Mouse (Mus musculus) embryo, embryonic 10.5 days (tissue): Measurements from ENCODE around the gene Gm26965.
"Not testable (repeated sequence)": the region's sequence is repeated elsewhere in the genome, so short reads cannot be mapped to it uniquely, and the experiment has no call there.

Source experiments
- DNase-seq: peaks from one replicate; pipeline ENCODE4 v3.0.0-alpha.2; 2015; ENCODE audit warnings: low spot score

Gm26965 gene

GRCm38 (mm10) chr13:67525753-67526410 lies at the start of gene Gm26965, which contains the start of gene Zfp87:
Gene Gm26965, minus strand, starts transcription at chr13:67526151.
Gene Zfp87, minus strand, starts transcription at chr13:67526177.
- peak; percentile 97 for DNase-seq

- DNase-seq: no peak
Measured at GRCm38 (mm10) chr13:67572591-67573189, 46.7 kb upstream of the Gm26965 start.

- DNase-seq: no peak
Measured at GRCm38 (mm10) chr13:67553730-67554129, 27.8 kb upstream of the Gm26965 start, which contains the start of gene Zfp748. Gene Zfp748, minus strand, starts transcription at chr13:67553830.

- DNase-seq: peak; percentile 95
Measured at GRCm38 (mm10) chr13:67552505-67553346, 26.8 kb upstream of the Gm26965 start.

- DNase-seq: no peak
Measured at GRCm38 (mm10) chr13:67545941-67546340, 20.0 kb upstream of the Gm26965 start.

- no peak for DNase-seq
Measured at GRCm38 (mm10) chr13:67527049-67527730, 1.2 kb upstream of the Gm26965 start.

- no peak for DNase-seq
Measured at GRCm38 (mm10) chr13:67500908-67501307, 25.0 kb downstream of the Gm26965 start.

- DNase-seq: peak; percentile 95
Measured at GRCm38 (mm10) chr13:67500084-67500719, 25.7 kb downstream of the Gm26965 start, which contains the start of gene Zfp58. Gene Zfp58, minus strand, starts transcription at chr13:67500555.

GRCm38 (mm10) chr13:67495631-67496030 lies 30.3 kb downstream of the Gm26965 start:
- DNase-seq: no peak

GRCm38 (mm10) chr13:67484424-67484811 lies 41.5 kb downstream of the Gm26965 start:
- DNase-seq: no peak

GRCm38 (mm10) chr13:67483625-67484423 lies 42.1 kb downstream of the Gm26965 start, which contains the start of gene Zfp874b:
Gene Zfp874b, minus strand, starts transcription at chr13:67484258.
- peak; percentile 94 for DNase-seq

GRCm38 (mm10) chr13:67481528-67481927 lies 44.4 kb downstream of the Gm26965 start:
- DNase-seq: no peak

GRCm38 (mm10) chr13:67469274-67469673 lies 56.7 kb downstream of the Gm26965 start:
- no peak for DNase-seq

GRCm38 (mm10) chr13:67463506-67464185 lies 62.3 kb downstream of the Gm26965 start:
- DNase-seq: not testable (repeated sequence)

GRCm38 (mm10) chr13:67452021-67452309 lies 74.0 kb downstream of the Gm26965 start:
- no peak for DNase-seq

GRCm38 (mm10) chr13:67451172-67452020 lies 74.6 kb downstream of the Gm26965 start, which contains the start of gene Zfp874a:
Gene Zfp874a, minus strand, starts transcription at chr13:67451624.
- DNase-seq: peak; percentile 91
